Mouse (Mus musculus): ENCODE results near the gene Spc25.

Spc25 gene

DNA sequence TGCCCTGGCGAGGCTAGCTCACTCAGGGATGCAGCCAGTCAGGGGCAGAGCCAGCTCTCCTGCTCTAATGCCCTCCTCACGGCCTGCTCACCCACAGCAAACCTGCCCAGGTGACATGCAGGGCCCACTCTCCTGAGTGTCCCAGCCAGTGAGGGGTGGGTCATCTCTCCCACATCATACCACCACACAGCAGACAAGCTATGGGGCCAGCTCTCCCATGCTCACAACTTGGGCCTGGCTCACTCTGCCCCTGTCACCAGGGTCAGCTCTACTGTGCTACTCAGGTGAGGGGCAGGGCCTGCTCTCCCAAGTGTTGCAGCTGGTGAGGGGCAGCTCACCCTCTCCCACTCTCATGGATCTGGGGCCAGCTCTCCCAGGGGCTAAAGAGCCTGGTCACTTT lies 18.0 kb downstream of the Spc25 start:
- no peak for DNase-seq (ENCODE audit: low spot score)

DNA sequence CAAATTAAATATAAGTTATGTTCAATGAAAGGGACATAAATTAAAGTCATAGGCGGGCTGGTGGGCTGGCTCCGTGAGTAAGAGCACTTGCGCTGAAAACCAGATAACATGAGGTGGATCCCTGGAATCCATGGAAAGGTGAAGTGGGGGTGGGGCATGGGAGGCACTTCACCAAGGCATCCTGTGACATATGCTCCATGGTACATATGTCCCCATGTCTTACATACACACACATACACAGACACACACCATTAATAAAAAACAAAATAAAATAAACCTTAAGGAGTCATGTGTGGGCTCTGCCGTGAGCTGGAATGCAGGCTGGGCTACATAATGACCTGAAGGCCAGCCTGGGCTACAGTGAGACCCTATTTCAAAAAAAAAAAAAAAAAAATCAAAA lies 26.3 kb downstream of the Spc25 start:
- no peak for DNase-seq (ENCODE audit: low spot score)

DNA sequence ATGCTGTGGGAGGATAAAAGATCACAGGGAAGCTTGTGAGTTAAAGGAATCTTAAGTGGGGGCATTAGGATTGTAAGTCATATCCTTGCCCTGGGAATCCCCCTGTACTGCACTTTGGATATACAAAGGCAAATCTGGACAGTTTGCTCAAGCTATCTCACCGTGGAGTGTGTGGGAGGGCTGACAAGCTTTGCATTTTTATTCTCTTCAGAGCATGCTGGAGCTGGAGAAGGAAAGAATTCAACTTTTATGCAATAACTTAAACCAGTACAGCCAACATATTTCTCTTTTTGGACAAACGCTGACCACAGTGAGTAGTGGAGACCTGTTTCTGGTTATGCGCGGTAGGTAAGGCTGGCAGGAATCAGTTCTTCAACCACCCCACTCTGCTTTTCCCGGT lies 30.7 kb downstream of the Spc25 start:
- no peak for DNase-seq (ENCODE audit: low spot score)

DNA sequence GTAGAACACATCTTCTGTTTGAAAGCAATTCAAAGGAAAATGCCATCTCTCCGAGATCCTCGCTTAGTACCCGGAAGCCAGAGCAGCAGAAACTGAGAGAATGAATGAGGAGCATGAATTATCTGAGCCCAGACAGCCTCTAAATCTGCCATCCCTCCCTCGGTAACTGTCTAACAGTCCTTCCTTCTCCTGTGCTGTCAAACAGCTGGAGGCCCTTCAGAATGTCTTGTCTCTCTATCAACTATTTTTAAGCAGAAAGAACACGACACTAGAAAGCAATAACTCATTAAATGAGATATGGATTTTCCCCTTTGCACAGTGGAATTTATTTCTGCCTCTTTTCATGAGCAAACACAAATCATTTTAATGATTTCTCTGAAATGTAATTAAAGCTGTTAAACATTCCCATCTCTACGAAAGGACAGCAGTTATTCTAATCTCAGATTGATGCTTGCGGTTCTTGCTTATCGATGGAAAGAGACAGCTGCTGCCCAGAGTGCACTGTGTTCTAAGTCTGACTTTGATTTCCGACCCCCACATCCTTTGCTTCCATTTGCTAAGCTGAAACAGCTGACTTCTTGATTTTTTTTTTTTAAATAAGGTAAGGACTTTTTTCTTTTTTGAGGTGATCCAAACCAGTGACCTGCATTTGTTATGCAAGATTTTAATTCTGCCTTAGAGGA lies 35.5 kb downstream of the Spc25 start:
- no peak for DNase-seq (ENCODE audit: low spot score)

DNA sequence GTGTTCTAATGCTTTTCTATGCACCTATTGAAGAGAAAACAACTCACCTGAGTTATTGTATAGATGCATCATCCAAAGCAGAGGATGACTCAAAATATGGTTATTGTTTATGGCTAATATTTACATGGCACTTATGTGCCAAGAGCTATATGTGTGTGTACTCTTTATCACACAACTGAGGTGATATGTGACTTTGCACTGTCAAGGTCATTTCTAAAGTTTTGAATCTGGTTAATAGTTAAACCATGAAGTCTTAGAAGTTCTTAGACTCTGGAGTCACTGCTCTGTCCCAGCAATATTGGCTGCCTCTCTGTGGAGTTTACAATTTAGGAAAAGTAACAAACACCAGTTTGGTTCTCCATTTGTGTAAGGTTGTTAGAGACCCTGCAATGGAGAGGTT lies 47.1 kb downstream of the Spc25 start:
- DNase-seq (ENCODE audit: low spot score): no peak

DNA sequence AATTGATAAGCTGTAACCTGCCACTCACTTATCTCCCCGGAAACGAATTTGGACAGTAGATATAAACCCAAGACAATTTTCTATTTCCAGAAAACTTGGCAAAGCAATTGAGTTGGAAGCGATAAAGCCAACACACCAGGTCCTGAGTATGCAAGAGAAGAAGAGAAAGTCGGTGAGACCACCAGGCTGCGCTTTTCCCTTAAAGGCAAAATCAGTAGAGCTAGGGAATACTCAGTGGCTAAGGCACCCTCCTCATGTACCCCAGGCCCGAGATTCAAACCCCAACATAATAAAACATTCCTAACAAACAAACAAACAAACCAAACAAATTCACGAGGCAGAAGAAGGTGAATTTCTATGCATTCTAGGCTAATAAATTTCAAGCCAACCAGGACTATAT lies 49.7 kb downstream of the Spc25 start:
- no peak for DNase-seq (ENCODE audit: low spot score)

DNA sequence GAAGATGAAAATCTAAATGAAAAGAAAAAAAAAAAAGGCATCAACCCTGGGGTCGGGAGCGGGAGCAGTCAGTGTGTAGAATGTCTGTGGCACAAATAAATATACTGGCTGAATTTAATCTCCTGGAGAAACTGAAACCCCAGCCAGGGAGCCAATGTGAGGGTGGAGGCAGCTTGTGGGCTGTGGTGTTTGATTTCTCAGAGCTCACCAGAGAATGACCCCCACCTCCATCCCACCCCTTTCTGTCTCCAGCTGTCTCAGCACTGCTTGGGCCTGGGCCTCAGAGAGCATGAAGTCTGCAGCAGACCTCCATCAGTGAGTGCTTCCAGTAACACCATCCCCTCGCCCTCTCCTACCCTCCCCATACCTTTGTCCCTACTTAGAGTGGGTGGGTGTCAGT lies 50.1 kb downstream of the Spc25 start:
- no peak for DNase-seq (ENCODE audit: low spot score)

DNA sequence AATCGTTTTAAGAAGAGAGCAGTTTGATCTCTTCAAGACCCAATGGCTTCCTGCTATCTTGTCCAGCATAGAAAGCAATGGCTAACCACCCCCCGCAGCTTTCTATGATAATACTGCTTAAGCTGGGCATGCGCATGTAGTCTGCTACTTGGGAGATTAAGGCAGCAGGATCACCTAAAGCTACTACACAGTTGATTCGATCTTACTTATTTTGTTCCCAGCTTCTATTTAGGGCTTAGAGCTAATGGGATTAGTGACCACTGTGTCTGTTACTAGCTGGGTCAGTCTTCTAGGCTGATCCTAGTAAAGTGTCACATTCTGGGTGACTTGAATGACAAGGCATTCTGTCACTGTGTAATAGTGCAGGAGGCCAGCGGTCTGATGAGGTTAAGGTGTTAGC lies 55.2 kb downstream of the Spc25 start:
- DNase-seq (ENCODE audit: low spot score): no peak

DNA sequence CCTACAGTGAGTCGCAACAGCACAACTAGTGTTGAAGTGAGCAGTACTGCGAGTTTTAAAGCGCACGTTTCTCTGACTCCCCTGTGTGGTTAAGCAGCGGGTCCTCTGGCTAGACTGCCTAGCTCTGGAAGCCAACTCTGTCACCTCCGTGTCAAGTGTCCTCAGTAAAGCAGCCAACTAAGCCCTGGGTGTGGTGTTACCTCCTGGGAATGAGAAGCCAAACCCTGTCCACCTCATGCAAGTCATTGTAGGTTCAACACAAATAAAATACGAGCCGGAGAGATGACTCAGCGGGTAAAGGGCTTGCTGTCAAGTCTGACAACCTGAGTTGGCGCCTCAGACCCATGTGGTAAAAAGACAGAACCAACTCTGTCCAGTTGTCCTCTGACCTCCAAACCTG lies 56.8 kb downstream of the Spc25 start:
- DNase-seq (ENCODE audit: low spot score): no peak

DNA sequence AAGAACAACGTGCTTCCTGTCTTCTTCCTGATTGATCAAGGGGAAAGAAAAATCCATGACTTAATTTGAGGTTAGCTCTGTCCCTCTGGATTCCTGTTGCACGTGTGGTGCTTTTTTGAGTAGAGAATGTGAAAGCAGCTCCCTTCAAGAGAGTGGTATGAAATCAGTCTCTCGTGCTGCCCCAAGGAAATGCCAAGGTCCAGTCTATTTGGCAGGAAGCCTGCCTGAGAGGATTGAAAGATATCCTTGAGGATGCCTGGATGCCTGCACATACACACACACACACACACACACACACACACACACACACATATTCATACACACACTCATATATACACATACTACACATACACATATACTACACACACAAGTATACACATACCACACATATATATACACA lies 57.3 kb downstream of the Spc25 start:
- DNase-seq (ENCODE audit: low spot score): no peak

Measured in embryo, embryonic 10 days (tissue).